Mouse (Mus musculus): ENCODE data around the gene Grin3a.
"Not testable (repeated sequence)": the region's sequence is repeated elsewhere in the genome, so short reads cannot be mapped to it uniquely, and the experiment has no call there.

Gene Grin3a

GRCm38 (mm10) chr4:49680171-49680875 lies 165.2 kb downstream of the Grin3a start:
- DNase-seq (ENCODE audit: low spot score in 2 of 2) = no peak

GRCm38 (mm10) chr4:49676790-49677189 lies 168.8 kb downstream of the Grin3a start:
- DNase-seq (ENCODE audit: low spot score in 2 of 2) = no peak

GRCm38 (mm10) chr4:49676071-49676470 lies 169.5 kb downstream of the Grin3a start:
- no peak for DNase-seq (ENCODE audit: low spot score in 2 of 2)

- no peak for DNase-seq (ENCODE audit: low spot score in 2 of 2)
Measured at GRCm38 (mm10) chr4:49664850-49665249, 180.7 kb downstream of the Grin3a start.

GRCm38 (mm10) chr4:49662231-49662630 lies 183.3 kb downstream of the Grin3a start:
- DNase-seq (ENCODE audit: low spot score in 2 of 2) = no peak

- no peak for DNase-seq (ENCODE audit: low spot score in 2 of 2)
Measured at GRCm38 (mm10) chr4:49661664-49662063, 183.9 kb downstream of the Grin3a start.

- no peak for DNase-seq (ENCODE audit: low spot score in 2 of 2)
Measured at GRCm38 (mm10) chr4:49659421-49659820, 186.1 kb downstream of the Grin3a start.

- DNase-seq (ENCODE audit: low spot score in 2 of 2) = no peak
Measured at GRCm38 (mm10) chr4:49639913-49640312, 205.6 kb downstream of the Grin3a start.

- DNase-seq (ENCODE audit: low spot score in 2 of 2) = no peak
Measured at GRCm38 (mm10) chr4:49637821-49638220, 207.7 kb downstream of the Grin3a start.

- no peak for DNase-seq (ENCODE audit: low spot score in 2 of 2)
Measured at GRCm38 (mm10) chr4:49632139-49632481, 213.4 kb downstream of the Grin3a start.

GRCm38 (mm10) chr4:49631319-49632138 lies 214.0 kb downstream of the Grin3a start, which contains the start of gene Rnf20:
TSS of gene Rnf20 (plus strand) at chr4:49632006.
- peak; percentile 94 for DNase-seq (ENCODE audit: low spot score in 2 of 2)

GRCm38 (mm10) chr4:49628941-49629340 lies 216.6 kb downstream of the Grin3a start:
- DNase-seq (ENCODE audit: low spot score in 2 of 2) = no peak

- DNase-seq (ENCODE audit: low spot score in 2 of 2) = peak; percentile 35 to 66
Measured at GRCm38 (mm10) chr4:49626973-49627372, 218.6 kb downstream of the Grin3a start.

GRCm38 (mm10) chr4:49624969-49625368 lies 220.6 kb downstream of the Grin3a start:
- not testable (repeated sequence) for DNase-seq (ENCODE audit: low spot score in 2 of 2)

- no peak for DNase-seq (ENCODE audit: low spot score in 2 of 2)
Measured at GRCm38 (mm10) chr4:49623916-49624315, 221.6 kb downstream of the Grin3a start.

GRCm38 (mm10) chr4:49622272-49622671 lies 223.3 kb downstream of the Grin3a start:
- no peak for DNase-seq (ENCODE audit: low spot score in 2 of 2)

- DNase-seq (ENCODE audit: low spot score in 2 of 2) = not testable (repeated sequence)
Measured at GRCm38 (mm10) chr4:49619861-49620260, 225.7 kb downstream of the Grin3a start.

GRCm38 (mm10) chr4:49616924-49617323 lies 228.6 kb downstream of the Grin3a start:
- DNase-seq (ENCODE audit: low spot score in 2 of 2) = no peak
